Mouse (Mus musculus) MEL (cell line): ENCODE measurements around the gene Gm37240.

ENCODE experiments used
- CTCF ChIP-seq, 3 experiments: IDR thresholded peaks in 2 of 3; conservative IDR thresholded peaks in 1 of 3; 2 replicates each; pipeline ENCODE4 v1.5.1; 2011 to 2012; ENCODE audit warnings: low read length in 3 of 3, low read depth in 2 of 3, mild to moderate bottlenecking in 2 of 3, improper control_type of control experiment in 1 of 3, inconsistent platforms in 1 of 3, mixed read lengths in 1 of 3, moderate library complexity in 1 of 3; ENCODE audit not compliant: control insufficient read depth in 1 of 3, insufficient read depth in 1 of 3, poor library complexity in 1 of 3, severe bottlenecking in 1 of 3
- E2F4 ChIP-seq: IDR thresholded peaks from 2 replicates; pipeline ENCODE4 v1.6.1; 2011; ENCODE audit warnings: low read depth, low read length, improper control_type of control experiment, borderline replicate concordance
- EP300 ChIP-seq, 2 experiments: IDR thresholded peaks; 2 replicates each; pipeline ENCODE4 v1.6.1; 2011; ENCODE audit warnings: improper control_type of control experiment in 2 of 2, low read length in 2 of 2, low read depth in 1 of 2, mild to moderate bottlenecking in 1 of 2
- MAX ChIP-seq: IDR thresholded peaks from 2 replicates; pipeline ENCODE4 v1.6.1; 2011; ENCODE audit warnings: low read length, improper control_type of control experiment
- MEF2A ChIP-seq: IDR thresholded peaks from 2 replicates; pipeline ENCODE4 v1.6.1; 2014; ENCODE audit warnings: low read depth, mild to moderate bottlenecking, inconsistent platforms, low read length, improper control_type of control experiment; ENCODE audit not compliant: poor library complexity, insufficient replicate concordance, severe bottlenecking; ENCODE audit errors: extremely low read depth
- NELFE ChIP-seq: IDR thresholded peaks from 2 replicates; pipeline ENCODE4 v1.6.1; 2011; ENCODE audit warnings: low read depth, low read length, improper control_type of control experiment
- NRF1 ChIP-seq: IDR thresholded peaks from 2 replicates; pipeline ENCODE4 v1.6.1; 2014; ENCODE audit warnings: low read depth, mild to moderate bottlenecking, inconsistent platforms, low read length, improper control_type of control experiment, moderate library complexity; ENCODE audit not compliant: poor library complexity, insufficient read depth, severe bottlenecking
- POLR2A ChIP-seq, 2 experiments: IDR thresholded peaks; 2 replicates each; pipeline ENCODE4 v1.6.1; 2011 to 2012; ENCODE audit warnings: low read length in 2 of 2, mild to moderate bottlenecking in 2 of 2, control low read depth in 1 of 2, improper control_type of control experiment in 1 of 2, low read depth in 1 of 2, moderate library complexity in 1 of 2; ENCODE audit not compliant: control insufficient read depth in 1 of 2, insufficient read depth in 1 of 2, poor library complexity in 1 of 2
- TAL1 ChIP-seq: IDR thresholded peaks from 2 replicates; pipeline ENCODE4 v1.6.1; 2012; ENCODE audit warnings: mild to moderate bottlenecking, inconsistent platforms, low read length, moderate library complexity, mixed read lengths
- UBTF ChIP-seq: IDR thresholded peaks from 2 replicates; pipeline ENCODE4 v1.6.1; 2012; ENCODE audit warnings: low read depth, mild to moderate bottlenecking, inconsistent platforms, low read length, improper control_type of control experiment, moderate library complexity, borderline replicate concordance; ENCODE audit not compliant: insufficient read depth
- ZNF384 ChIP-seq: IDR thresholded peaks from 2 replicates; pipeline ENCODE4 v1.6.1; 2012; ENCODE audit warnings: low read depth, mild to moderate bottlenecking, inconsistent platforms, low read length, improper control_type of control experiment

DNA sequence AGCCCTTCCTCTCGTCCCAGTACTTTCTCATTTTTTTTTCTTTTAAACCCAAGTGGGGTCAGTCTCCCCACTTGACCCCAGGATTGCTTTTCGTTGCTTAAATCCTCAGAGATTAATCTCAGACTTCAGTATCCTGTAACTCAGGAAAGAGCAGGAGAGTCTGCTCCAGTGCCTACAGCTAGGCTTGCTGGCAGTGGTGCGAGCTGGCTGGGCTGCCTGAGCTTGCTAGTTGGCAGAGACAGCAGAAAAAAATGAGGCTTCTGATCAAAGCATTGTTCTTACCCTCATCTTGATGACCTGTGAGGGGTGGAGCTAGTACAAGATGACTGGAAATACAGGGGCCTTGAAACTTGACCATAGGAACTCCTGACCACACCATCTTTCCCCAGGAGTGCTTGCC is 292.9 kb downstream of the Gm37240 start:
- TF ChIP-seq POLR2A (IDR thresholded peaks at IDR 0.05; ENCODE audit: control insufficient read depth in 1 of 2, insufficient read depth in 1 of 2, low read depth in 1 of 2, low read length in 2 of 2, poor library complexity in 1 of 2) = no peak
- no peak for TF ChIP-seq CTCF (IDR thresholded peaks at IDR 0.05 in 2 of 3, conservative IDR thresholded peaks at IDR 0.05 in 1 of 3; ENCODE audit: control insufficient read depth in 1 of 3, insufficient read depth in 1 of 3, low read depth in 2 of 3, low read length in 3 of 3, poor library complexity in 1 of 3, severe bottlenecking in 1 of 3)
- TF ChIP-seq E2F4 = no peak
- no peak for TF ChIP-seq NELFE
- TF ChIP-seq EP300 (IDR thresholded peaks at IDR 0.05; ENCODE audit: low read depth in 1 of 2, low read length in 2 of 2) = no peak
- TF ChIP-seq UBTF = no peak
- no peak for TF ChIP-seq ZNF384
- no peak for TF ChIP-seq TAL1
- no peak for TF ChIP-seq NRF1
- no peak for TF ChIP-seq MEF2A
- no peak for TF ChIP-seq MAX
